Mouse (Mus musculus): ENCODE data around the gene Itih1.

GRCm38 (mm10) chr14:30958517-30958916 is 15.4 kb upstream of the Itih1 start:
- TF ChIP-seq MAFK (IDR thresholded peaks at IDR 0.05; ENCODE audit: insufficient read depth, low read depth, low read length) (no peak), ZNF384 (IDR thresholded peaks at IDR 0.05; ENCODE audit: low read depth, low read length) (no peak), HCFC1 (IDR thresholded peaks at IDR 0.05; ENCODE audit: borderline replicate concordance, insufficient read depth, low read length) (no peak)
